Mouse (Mus musculus): Measurements from ENCODE around the gene Trmt1l. TPM values are rescaled to one million over a fixed set of nuclear protein-coding genes. Genes with fewer than 3 reads are reported as not detected.
"Not testable (repeated sequence)": the region's sequence is repeated elsewhere in the genome, so short reads cannot be mapped to it uniquely, and the experiment has no call there.

The Trmt1l gene
- polyA plus RNA-seq, 1 experiment from 2014 or later = 42.8 TPM

- 80% methylated on average over 9 of the region's 9 CpGs for WGBS
- no peak overlapping the region for H3K4me2 ChIP-seq (replicated peaks)
- H3K4me1 ChIP-seq (replicated peaks) = no peaks in the 10 kb centered on the region
- no peaks in the 10 kb centered on the region for H3K27me3 ChIP-seq (replicated peaks)
- ATAC-seq = no peak
- H3K9me3 ChIP-seq = no peaks in the 10 kb centered on the region
- no peak overlapping the region for H3K27ac ChIP-seq
- H3K9ac ChIP-seq = no peak overlapping the region
- H3K4me3 ChIP-seq (replicated peaks) = no peak overlapping the region
- H3K36me3 ChIP-seq = no peaks in the 10 kb centered on the region
Observed at GRCm38 (mm10) chr1:151461265-151461664, 32.9 kb downstream of the Trmt1l start.

- Histone ChIP-seq H3K4me3 (replicated peaks) (no peak overlapping the region), H3K4me1 (replicated peaks) (no peaks in the 10 kb centered on the region), H3K4me2 (replicated peaks) (no peak overlapping the region), H3K36me3 (0 out of 2 replicates have a peak, but pooled peaks cover 3% of the 10 kb centered on the region), H3K27me3 (replicated peaks) (no peaks in the 10 kb centered on the region), H3K27ac (no peak overlapping the region), H3K9ac (no peak overlapping the region), H3K9me3 (no peaks in the 10 kb centered on the region)
- 0 out of 2 replicates have a peak, but pooled peaks have one; percentile 34 for ATAC-seq
- 69% methylated on average over 4 of the region's 4 CpGs for WGBS
Observed at GRCm38 (mm10) chr1:151464914-151465313, 36.6 kb downstream of the Trmt1l start.

- H3K9ac ChIP-seq = no peak overlapping the region
- H3K27me3 ChIP-seq (replicated peaks) = no peaks in the 10 kb centered on the region
- ATAC-seq = no peak
- H3K4me2 ChIP-seq (replicated peaks) = no peak overlapping the region
- 0 out of 2 replicates have a peak, but pooled peaks cover 3% of the 10 kb centered on the region for H3K36me3 ChIP-seq
- no peak overlapping the region for H3K27ac ChIP-seq
- H3K4me1 ChIP-seq (replicated peaks) = no peaks in the 10 kb centered on the region
- H3K9me3 ChIP-seq = no peaks in the 10 kb centered on the region
- WGBS = 85% methylated on average over 4 of the region's 4 CpGs
- H3K4me3 ChIP-seq (replicated peaks) = no peak overlapping the region
Observed at GRCm38 (mm10) chr1:151466571-151466970, 38.2 kb downstream of the Trmt1l start.

GRCm38 (mm10) chr1:151471429-151471828 is 43.1 kb downstream of the Trmt1l start:
- no peaks in the 10 kb centered on the region for H3K9me3 ChIP-seq
- no peak overlapping the region for H3K4me3 ChIP-seq (replicated peaks)
- ATAC-seq = no peak
- peaks cover 22% of the 10 kb centered on the region; the same call in 1 of the 2 replicates for H3K36me3 ChIP-seq
- H3K27ac ChIP-seq = no peak overlapping the region
- no peaks in the 10 kb centered on the region for H3K4me1 ChIP-seq (replicated peaks)
- 56% methylated on average over 7 of the region's 7 CpGs for WGBS
- no peak overlapping the region for H3K9ac ChIP-seq
- no peaks in the 10 kb centered on the region for H3K27me3 ChIP-seq (replicated peaks)
- H3K4me2 ChIP-seq (replicated peaks) = no peak overlapping the region

GRCm38 (mm10) chr1:151472386-151472785 is 44.0 kb downstream of the Trmt1l start:
- H3K27me3 ChIP-seq (replicated peaks); H3K4me2 ChIP-seq (replicated peaks); H3K9ac ChIP-seq; ATAC-seq; H3K27ac ChIP-seq; H3K4me1 ChIP-seq (replicated peaks); H3K9me3 ChIP-seq; H3K4me3 ChIP-seq (replicated peaks): not testable (repeated sequence)
- 92% methylated on average over 8 of the region's 8 CpGs for WGBS
- H3K36me3 ChIP-seq = peaks cover 22% of the 10 kb centered on the region; the same call in 1 of the 2 replicates

GRCm38 (mm10) chr1:151482497-151482896 is 54.2 kb downstream of the Trmt1l start:
- no peaks in the 10 kb centered on the region for H3K27me3 ChIP-seq (replicated peaks)
- no peak overlapping the region for H3K27ac ChIP-seq
- no peak overlapping the region for H3K9ac ChIP-seq
- no peaks in the 10 kb centered on the region for H3K4me1 ChIP-seq (replicated peaks)
- 88% methylated on average over 1 of the region's 1 CpGs for whole genome bisulfite sequencing
- no peak for ATAC-seq
- H3K4me2 ChIP-seq (replicated peaks) = no peak overlapping the region
- H3K36me3 ChIP-seq = no peaks in the 10 kb centered on the region
- no peak overlapping the region for H3K4me3 ChIP-seq (replicated peaks)
- no peaks in the 10 kb centered on the region for H3K9me3 ChIP-seq

GRCm38 (mm10) chr1:151483568-151483967 is 55.2 kb downstream of the Trmt1l start:
- no peak overlapping the region for H3K4me2 ChIP-seq (replicated peaks)
- no peak overlapping the region for H3K27ac ChIP-seq
- H3K9me3 ChIP-seq = no peaks in the 10 kb centered on the region
- no peaks in the 10 kb centered on the region for H3K27me3 ChIP-seq (replicated peaks)
- ATAC-seq = peak; percentile 37; the same call in 1 of the 2 replicates
- no peaks in the 10 kb centered on the region for H3K4me1 ChIP-seq (replicated peaks)
- no peak overlapping the region for H3K9ac ChIP-seq
- no peaks in the 10 kb centered on the region for H3K36me3 ChIP-seq
- WGBS = 48% methylated on average over 1 of the region's 1 CpGs
- H3K4me3 ChIP-seq (replicated peaks) = no peak overlapping the region

- no peaks in the 10 kb centered on the region for H3K4me1 ChIP-seq (replicated peaks)
- H3K9ac ChIP-seq = no peak overlapping the region
- no peaks in the 10 kb centered on the region for H3K36me3 ChIP-seq
- no peak for ATAC-seq
- H3K27me3 ChIP-seq (replicated peaks) = no peaks in the 10 kb centered on the region
- no peak overlapping the region for H3K27ac ChIP-seq
- H3K9me3 ChIP-seq = no peaks in the 10 kb centered on the region
- 92% methylated on average over 5 of the region's 5 CpGs for WGBS
- no peak overlapping the region for H3K4me2 ChIP-seq (replicated peaks)
- no peak overlapping the region for H3K4me3 ChIP-seq (replicated peaks)
Observed at GRCm38 (mm10) chr1:151484754-151485153, 56.4 kb downstream of the Trmt1l start.

GRCm38 (mm10) chr1:151489806-151490205 is 61.5 kb downstream of the Trmt1l start:
- 84% methylated on average over 6 of the region's 6 CpGs for whole genome bisulfite sequencing
- Histone ChIP-seq H3K27me3 (replicated peaks) (no peaks in the 10 kb centered on the region), H3K4me2 (replicated peaks) (no peak overlapping the region), H3K4me3 (replicated peaks) (no peak overlapping the region), H3K4me1 (replicated peaks) (0 out of 2 replicates have a peak, but pooled peaks cover 8% of the 10 kb centered on the region), H3K9ac (no peak overlapping the region), H3K27ac (no peak overlapping the region), H3K36me3 (no peaks in the 10 kb centered on the region), H3K9me3 (no peaks in the 10 kb centered on the region)
- no peak for ATAC-seq

GRCm38 (mm10) chr1:151492419-151492818 is 64.1 kb downstream of the Trmt1l start:
- WGBS = 30% methylated on average over 1 of the region's 1 CpGs

GRCm38 (mm10) chr1:151493826-151494225 is 65.5 kb downstream of the Trmt1l start:
- H3K9me3 ChIP-seq = no peaks in the 10 kb centered on the region
- no peak overlapping the region for H3K27ac ChIP-seq
- H3K27me3 ChIP-seq (replicated peaks) = no peaks in the 10 kb centered on the region
- peaks cover 19% of the 10 kb centered on the region for H3K4me1 ChIP-seq (replicated peaks)
- H3K4me3 ChIP-seq (replicated peaks) = no peak overlapping the region
- H3K4me2 ChIP-seq (replicated peaks) = no peak overlapping the region
- no peak for ATAC-seq
- H3K36me3 ChIP-seq = no peaks in the 10 kb centered on the region
- no peak overlapping the region for H3K9ac ChIP-seq

More at GRCm38 (mm10) chr1:151492419-151492818, 64.1 kb downstream of the Trmt1l start:
- no peak overlapping the region for H3K4me2 ChIP-seq (replicated peaks)
- no peak for ATAC-seq
- H3K27ac ChIP-seq = no peak overlapping the region
- H3K27me3 ChIP-seq (replicated peaks) = no peaks in the 10 kb centered on the region
- peaks cover 15% of the 10 kb centered on the region; the same call in 1 of the 2 replicates for H3K4me1 ChIP-seq (replicated peaks)
- no peaks in the 10 kb centered on the region for H3K9me3 ChIP-seq
- H3K9ac ChIP-seq = no peak overlapping the region
- no peaks in the 10 kb centered on the region for H3K36me3 ChIP-seq
- no peak overlapping the region for H3K4me3 ChIP-seq (replicated peaks)

- ATAC-seq = no peak
- Histone ChIP-seq H3K4me2 (replicated peaks) (no peak overlapping the region), H3K27me3 (replicated peaks) (no peaks in the 10 kb centered on the region), H3K27ac (no peak overlapping the region), H3K9ac (no peak overlapping the region), H3K9me3 (no peaks in the 10 kb centered on the region), H3K4me1 (replicated peaks) (peaks cover 20% of the 10 kb centered on the region), H3K4me3 (replicated peaks) (no peak overlapping the region), H3K36me3 (no peaks in the 10 kb centered on the region)
- 75% methylated on average over 6 of the region's 6 CpGs for WGBS
Observed at GRCm38 (mm10) chr1:151494711-151495110, 66.4 kb downstream of the Trmt1l start.

- Histone ChIP-seq H3K9me3 (no peaks in the 10 kb centered on the region), H3K4me2 (replicated peaks) (no peak overlapping the region), H3K4me3 (replicated peaks) (no peak overlapping the region), H3K4me1 (replicated peaks) (peaks cover 20% of the 10 kb centered on the region), H3K36me3 (no peaks in the 10 kb centered on the region), H3K27me3 (replicated peaks) (no peaks in the 10 kb centered on the region), H3K27ac (no peak overlapping the region), H3K9ac (no peak overlapping the region)
- 89% methylated on average over 2 of the region's 2 CpGs for WGBS
- 0 out of 2 replicates have a peak, but pooled peaks have one; percentile 3 for ATAC-seq
Observed at GRCm38 (mm10) chr1:151495635-151496285, 67.4 kb downstream of the Trmt1l start.

All from intestine, embryonic 15.5 days (tissue).